9 mouse cellular contexts compared by ENCODE assay signal in genomic region chr3:52663161-52663602, GRCm38 (mm10).
A peak's percentile ranks its signal among the peaks of the same experiment; 100 is the strongest.
DNase-seq lines count a peak whose midpoint lies in the region; ATAC-seq lines count a peak whose summit lies in the region.
"Had no signal": no experiment of that assay in that cellular context is flagged by ENCODE, and none has a peak within 500 bp of the region (broad histone marks: within the 10 kb centered on the region; RNA-seq: fewer than 3 reads in every experiment).

No protein-coding gene starts in this region.

- peak; percentile 51 for ATAC-seq in forebrain, embryonic 13.5 days
- ATAC-seq in limb, embryonic 11.5 days (ENCODE audit: insufficient number of reproducible peaks, low FRiP score, low TSS enrichment, low read depth): no peak; the same call in 1 of the 2 replicates

- no peaks in the 10 kb centered on the region for H3K36me3 ChIP-seq in forebrain, embryonic 13.5 days (ENCODE audit: poor library complexity, severe bottlenecking)
- no peaks in the 10 kb centered on the region for H3K36me3 ChIP-seq in limb, embryonic 11.5 days (ENCODE audit: control insufficient read depth, insufficient read depth, low read length)
- no peaks in the 10 kb centered on the region for H3K36me3 ChIP-seq in heart, embryonic 10.5 days
- H3K36me3 ChIP-seq: liver, embryonic 13.5 days had no signal

- H3K27ac ChIP-seq in forebrain, embryonic 13.5 days: no peak overlapping the region
- no peak overlapping the region for H3K27ac ChIP-seq in limb, embryonic 11.5 days (replicated peaks; ENCODE audit: low read depth, low read length)
- H3K27ac ChIP-seq in heart, embryonic 10.5 days: no peak overlapping the region
- H3K27ac ChIP-seq: liver, embryonic 13.5 days had no signal

- DNase-seq in cerebellum, postnatal 14 days: peak; percentile 46 to 48
- DNase-seq in cerebellum, adult 9-10 months: no peak
- peak; percentile 14 for DNase-seq in ES-CJ7 (ENCODE audit: low read depth, low spot score)
- DNase-seq in limb, embryonic 11.5 days (ENCODE audit: low spot score): peak; percentile 25
- DNase-seq in adrenal gland, postnatal 14 days: no peak
- DNase-seq in heart, embryonic 10.5 days (ENCODE audit: low spot score): no peak
- no peak for DNase-seq in testis, postnatal 10 days (ENCODE audit: low spot score)
- DNase-seq: liver, embryonic 13.5 days had no signal

- no peaks in the 10 kb centered on the region for H3K9me3 ChIP-seq in forebrain, embryonic 13.5 days (replicated peaks)
- H3K9me3 ChIP-seq in limb, embryonic 11.5 days (ENCODE audit: control insufficient read depth, low read length): no peaks in the 10 kb centered on the region
- no peaks in the 10 kb centered on the region for H3K9me3 ChIP-seq in heart, embryonic 10.5 days
- H3K9me3 ChIP-seq: liver, embryonic 13.5 days had no signal

- H3K27me3 ChIP-seq in forebrain, embryonic 13.5 days: no peaks in the 10 kb centered on the region; the same call in 1 of the 2 replicates
- no peaks in the 10 kb centered on the region for H3K27me3 ChIP-seq in limb, embryonic 11.5 days (ENCODE audit: control insufficient read depth, insufficient read depth, low read length)
- H3K27me3 ChIP-seq in heart, embryonic 10.5 days (ENCODE audit: insufficient read depth, poor library complexity, severe bottlenecking): peaks cover 24% of the 10 kb centered on the region; the same call in 1 of the 2 replicates
- H3K27me3 ChIP-seq: liver, embryonic 13.5 days had no signal

- no peak overlapping the region for H3K4me3 ChIP-seq in forebrain, embryonic 13.5 days
- H3K4me3 ChIP-seq in limb, embryonic 11.5 days (ENCODE audit: low read depth, low read length): no peak overlapping the region
- no peak overlapping the region for H3K4me3 ChIP-seq in heart, embryonic 10.5 days
- H3K4me3 ChIP-seq: liver, embryonic 13.5 days had no signal

- no peak overlapping the region for H3K9ac ChIP-seq in forebrain, embryonic 13.5 days
- H3K9ac ChIP-seq in limb, embryonic 11.5 days (ENCODE audit: low read length): no peak overlapping the region
- H3K9ac ChIP-seq: liver, embryonic 13.5 days had no signal

- peaks cover 18% of the 10 kb centered on the region for H3K4me1 ChIP-seq in forebrain, embryonic 13.5 days
- H3K4me1 ChIP-seq in limb, embryonic 11.5 days (ENCODE audit: control insufficient read depth, insufficient read depth, low read length): no peaks in the 10 kb centered on the region
- H3K4me1 ChIP-seq in heart, embryonic 10.5 days: peaks cover 18% of the 10 kb centered on the region
- H3K4me1 ChIP-seq: liver, embryonic 13.5 days had no signal

- WGBS in forebrain, embryonic 13.5 days: 42% methylated on average over 5 of the region's 5 CpGs
- 58% methylated on average over 5 of the region's 5 CpGs for WGBS in limb, embryonic 11.5 days
- 53% methylated on average over 5 of the region's 5 CpGs for WGBS in heart, embryonic 10.5 days

- H3K4me2 ChIP-seq in forebrain, embryonic 13.5 days: no peak overlapping the region
- no peak overlapping the region for H3K4me2 ChIP-seq in limb, embryonic 11.5 days (ENCODE audit: low read depth, severe bottlenecking)
- H3K4me2 ChIP-seq: liver, embryonic 13.5 days had no signal

Comparison
In these comparisons a context has a peak if more than half of its experiments do, and no peak if none do; other contexts are left out.
1. DNase-seq: peak in cerebellum, postnatal 14 days (2 of 2), ES-CJ7 (single experiment) and limb, embryonic 11.5 days (single experiment); none in cerebellum, adult 9-10 months (single experiment), adrenal gland, postnatal 14 days (single experiment), heart, embryonic 10.5 days (single experiment) and testis, postnatal 10 days (single experiment).